Mouse (Mus musculus) mesoderm, embryonic 11.5 days (tissue): Measurements from ENCODE around the gene Efcab11.

Experiments
- DNase-seq: peaks from one replicate; pipeline ENCODE4 v3.0.0-alpha.2; 2012; ENCODE audit warnings: low read depth, low spot score

The Efcab11 gene

GRCm38 (mm10) chr12:99756213-99756612 lies 128.0 kb downstream of the Efcab11 start:
- DNase-seq: no peak

- no peak for DNase-seq
Measured at GRCm38 (mm10) chr12:99752986-99753385, 131.3 kb downstream of the Efcab11 start.

- DNase-seq: no peak
Measured at GRCm38 (mm10) chr12:99749391-99749790, 134.8 kb downstream of the Efcab11 start.

- DNase-seq: no peak
Measured at GRCm38 (mm10) chr12:99741631-99742030, 142.6 kb downstream of the Efcab11 start.

- DNase-seq: no peak
Measured at GRCm38 (mm10) chr12:99739211-99739610, 145.0 kb downstream of the Efcab11 start.

GRCm38 (mm10) chr12:99738256-99738655 lies 146.0 kb downstream of the Efcab11 start:
- DNase-seq: no peak

GRCm38 (mm10) chr12:99736971-99737370 lies 147.3 kb downstream of the Efcab11 start:
- DNase-seq: no peak

GRCm38 (mm10) chr12:99735172-99735571 lies 149.1 kb downstream of the Efcab11 start:
- no peak for DNase-seq

- no peak for DNase-seq
Measured at GRCm38 (mm10) chr12:99724206-99724605, 160.0 kb downstream of the Efcab11 start.

GRCm38 (mm10) chr12:99723791-99724190 lies 160.4 kb downstream of the Efcab11 start:
- no peak for DNase-seq

- DNase-seq: no peak
Measured at GRCm38 (mm10) chr12:99721318-99721717, 162.9 kb downstream of the Efcab11 start.

- DNase-seq: no peak
Measured at GRCm38 (mm10) chr12:99719777-99720176, 164.5 kb downstream of the Efcab11 start.

- no peak for DNase-seq
Measured at GRCm38 (mm10) chr12:99718161-99718560, 166.1 kb downstream of the Efcab11 start.

- peak; percentile 45 for DNase-seq
Measured at GRCm38 (mm10) chr12:99716038-99716610, 168.1 kb downstream of the Efcab11 start.

GRCm38 (mm10) chr12:99715129-99716037 lies 168.9 kb downstream of the Efcab11 start:
- peak; percentile 39 for DNase-seq

- DNase-seq: no peak
Measured at GRCm38 (mm10) chr12:99712214-99712613, 172.0 kb downstream of the Efcab11 start.

GRCm38 (mm10) chr12:99702248-99702647 lies 182.0 kb downstream of the Efcab11 start:
- no peak for DNase-seq

GRCm38 (mm10) chr12:99700380-99700779 lies 183.9 kb downstream of the Efcab11 start:
- DNase-seq: no peak

- DNase-seq: peak; percentile 17
Measured at GRCm38 (mm10) chr12:99699379-99700023, 184.7 kb downstream of the Efcab11 start.

- DNase-seq: no peak
Measured at GRCm38 (mm10) chr12:99694066-99694465, 190.2 kb downstream of the Efcab11 start.

GRCm38 (mm10) chr12:99686418-99686992 lies 197.7 kb downstream of the Efcab11 start:
- no peak for DNase-seq
